Mouse (Mus musculus) CH12.LX (cell line): ENCODE measurements around the gene Lama1.

Experiments
- CHD1 ChIP-seq: IDR thresholded peaks from 2 replicates; pipeline ENCODE4 v1.6.1; 2012; ENCODE audit warnings: low read depth, low read length, improper control_type of control experiment, inconsistent platforms
- ELF1 ChIP-seq: IDR thresholded peaks from 2 replicates; pipeline ENCODE4 v1.6.1; 2014; ENCODE audit warnings: low read depth, mild to moderate bottlenecking, inconsistent platforms, low read length, improper control_type of control experiment
- EP300 ChIP-seq: IDR thresholded peaks from 2 replicates; pipeline ENCODE4 v1.6.1; 2011; ENCODE audit warnings: low read length, improper control_type of control experiment
- MAX ChIP-seq: IDR thresholded peaks from 2 replicates; pipeline ENCODE4 v1.6.1; 2011; ENCODE audit warnings: low read length, improper control_type of control experiment
- POLR2A ChIP-seq: IDR thresholded peaks from 2 replicates; pipeline ENCODE4 v1.6.1; 2011; ENCODE audit warnings: low read depth, mild to moderate bottlenecking, improper control_type of control experiment, low read length
- RCOR1 ChIP-seq: conservative IDR thresholded peaks from 2 replicates; pipeline ENCODE4 v1.6.1; 2012; ENCODE audit warnings: low read depth, mild to moderate bottlenecking, inconsistent platforms, low read length, improper control_type of control experiment

DNA sequence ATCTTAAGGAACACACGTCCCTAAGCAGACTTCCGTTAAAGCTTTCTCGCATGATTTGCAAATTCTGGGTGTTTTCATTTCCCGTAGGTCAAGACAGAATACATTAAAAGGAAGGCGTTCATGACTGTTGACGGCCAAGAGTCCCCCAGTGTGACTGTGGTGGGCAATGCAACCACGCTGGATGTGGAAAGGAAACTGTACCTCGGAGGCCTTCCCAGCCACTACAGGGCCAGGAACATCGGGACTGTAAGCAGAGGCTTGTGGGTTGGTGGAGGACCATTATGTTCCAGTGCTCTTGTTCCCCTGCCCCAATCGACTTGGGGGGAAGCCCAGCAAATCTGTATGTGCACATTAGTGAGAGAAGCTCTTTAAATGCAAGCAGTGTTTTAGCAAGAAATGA, 119.9 kb downstream of the Lama1 start:
- TF ChIP-seq POLR2A (no peak), MAX (no peak), RCOR1 (no peak), ELF1 (no peak), CHD1 (no peak), EP300 (no peak)
